Mouse (Mus musculus): ENCODE measurements around the gene Cemip.

The Cemip gene

DNA sequence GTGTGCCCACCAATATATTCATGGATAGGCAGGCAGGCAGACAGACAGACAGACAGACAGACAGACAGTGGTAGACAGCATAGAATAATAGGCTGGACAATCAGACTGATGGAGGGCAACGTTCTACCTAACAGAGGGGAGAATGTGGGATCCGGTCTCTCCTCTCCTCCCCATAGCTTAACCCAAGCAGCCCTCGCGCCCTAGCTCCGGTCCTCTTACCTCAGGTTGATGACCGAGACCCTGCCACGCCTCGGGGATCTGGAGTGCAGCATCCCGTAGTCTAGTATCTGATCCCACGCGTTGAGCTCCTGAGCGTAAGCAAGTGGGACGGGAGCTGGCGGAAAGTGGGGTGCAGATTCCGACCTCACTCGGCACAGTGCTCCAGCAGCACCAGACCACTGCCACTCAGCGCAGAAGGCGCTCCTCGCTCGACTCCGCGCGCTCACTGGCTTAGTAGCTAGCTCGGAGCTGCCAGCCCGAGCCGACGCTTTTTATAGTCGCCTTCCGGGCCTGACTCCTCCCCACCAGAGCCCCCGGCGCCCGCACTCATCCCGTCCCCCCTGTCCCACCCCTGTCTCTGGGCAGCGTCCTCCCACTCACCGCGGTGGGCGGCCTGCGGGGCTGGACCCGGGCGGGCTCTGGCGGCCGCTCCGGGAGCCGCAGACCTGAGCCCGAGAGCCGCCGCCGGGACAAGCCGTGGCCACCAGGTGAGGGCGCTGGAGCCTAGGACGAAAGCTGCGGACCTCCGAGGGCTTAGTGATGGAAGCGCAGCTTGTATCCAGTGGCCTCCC, at the start of gene Cemip:
Cemip (minus strand) TSS at position 464 of the 791 bp plus-strand sequence.
- TF ChIP-seq GATA4 (IDR thresholded peaks at IDR 0.05; ENCODE audit: insufficient replicate concordance, low read length): no peak

DNA sequence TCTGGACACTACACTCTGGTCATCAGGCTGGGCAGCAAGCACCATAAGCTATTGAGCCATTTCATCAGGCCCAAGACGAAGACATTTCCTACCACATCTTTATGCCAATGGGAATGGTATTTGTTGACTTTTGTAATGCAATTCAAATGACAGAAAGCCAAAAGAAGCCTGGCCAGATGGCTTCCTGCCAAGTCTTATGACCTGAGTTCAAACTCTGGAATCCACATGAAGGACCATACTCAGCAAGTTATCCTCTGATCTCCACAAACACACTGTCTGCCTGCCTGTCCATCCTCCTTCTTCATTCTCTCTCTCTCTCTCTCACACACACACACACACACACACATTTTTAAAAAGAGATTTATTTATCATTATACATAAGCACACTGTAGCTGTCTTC, 46.4 kb upstream of the Cemip start:
- no peak for TF ChIP-seq GATA4 (IDR thresholded peaks at IDR 0.05; ENCODE audit: insufficient replicate concordance, low read length)

DNA sequence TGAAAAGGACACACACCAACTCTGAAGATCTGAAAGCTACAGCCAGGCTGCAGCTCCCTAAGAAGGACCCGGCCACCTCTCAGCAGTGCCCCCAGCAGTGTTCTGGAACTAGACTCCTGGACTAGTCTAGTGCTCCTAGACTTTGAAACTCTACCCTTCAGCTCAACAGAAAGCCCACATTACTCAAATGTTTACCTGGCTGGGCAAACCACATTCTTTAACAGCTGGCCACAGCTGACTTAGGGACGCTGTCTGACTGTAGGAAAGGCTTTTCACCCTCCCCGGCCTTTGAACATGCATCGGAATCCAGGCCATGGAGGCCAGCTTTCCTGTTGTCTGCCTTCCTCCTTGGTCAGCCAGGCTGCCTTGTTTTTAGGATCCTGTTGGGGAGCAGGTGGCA, 45.4 kb upstream of the Cemip start:
- TF ChIP-seq GATA4 (IDR thresholded peaks at IDR 0.05; ENCODE audit: insufficient replicate concordance, low read length): no peak

DNA sequence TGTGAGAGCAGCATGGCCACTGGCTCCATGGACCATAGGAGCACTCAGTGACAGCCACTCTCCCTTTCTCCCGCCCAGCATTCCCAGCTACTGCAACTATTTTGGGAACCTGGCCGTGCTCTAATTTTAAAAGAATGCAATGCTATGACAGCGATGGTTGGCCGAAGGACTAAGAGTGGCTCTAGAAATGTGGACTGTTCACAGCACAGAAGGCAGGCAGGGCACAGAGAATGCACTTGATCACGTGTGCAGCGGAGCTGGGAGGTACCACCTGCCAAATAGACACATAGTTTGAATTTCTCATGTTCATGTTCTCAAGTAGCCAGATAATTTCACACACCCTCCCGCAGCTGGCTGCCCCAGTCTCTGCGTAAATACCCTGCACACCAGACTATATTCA, 42.4 kb upstream of the Cemip start:
- no peak for TF ChIP-seq GATA4 (IDR thresholded peaks at IDR 0.05; ENCODE audit: insufficient replicate concordance, low read length)

DNA sequence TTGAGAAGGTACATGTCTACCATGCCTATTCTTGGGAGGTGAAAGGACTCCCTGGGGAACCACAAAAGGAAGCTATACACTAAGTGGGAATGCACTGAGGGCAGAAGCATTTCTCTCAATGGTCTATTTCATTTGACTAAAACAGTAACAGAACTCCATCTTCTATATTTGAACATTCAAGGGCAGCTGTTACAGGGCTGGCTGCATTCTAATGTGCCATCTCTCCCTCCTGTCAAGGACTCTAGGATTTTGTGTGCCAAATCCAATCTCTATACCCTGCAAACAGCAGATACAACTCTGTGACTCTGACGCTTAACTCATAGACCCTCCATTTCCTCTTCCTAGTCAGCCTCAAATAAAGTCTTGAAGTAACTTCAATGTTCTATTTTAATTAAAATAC, 39.4 kb upstream of the Cemip start:
- no peak for TF ChIP-seq GATA4 (IDR thresholded peaks at IDR 0.05; ENCODE audit: insufficient replicate concordance, low read length)

DNA sequence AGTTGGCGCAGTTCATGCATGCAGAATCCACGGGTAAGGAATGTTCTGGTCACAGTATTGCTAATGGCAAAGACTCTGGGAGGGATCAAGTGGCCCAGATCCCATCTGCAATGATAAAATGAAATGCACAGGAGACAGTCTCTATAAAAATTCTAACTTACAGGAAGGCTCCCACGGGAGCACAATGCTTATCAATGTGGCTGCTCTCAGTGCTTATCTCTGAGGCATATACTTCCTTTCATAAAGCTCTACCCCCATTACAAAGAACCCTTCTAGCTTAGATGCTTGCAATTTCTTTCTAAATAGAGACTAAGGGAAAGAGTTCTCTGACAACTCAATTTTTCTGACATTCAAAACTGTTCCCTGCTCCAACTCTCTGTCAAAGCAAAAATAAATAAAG, 35.5 kb upstream of the Cemip start:
- no peak for TF ChIP-seq GATA4 (IDR thresholded peaks at IDR 0.05; ENCODE audit: insufficient replicate concordance, low read length)

DNA sequence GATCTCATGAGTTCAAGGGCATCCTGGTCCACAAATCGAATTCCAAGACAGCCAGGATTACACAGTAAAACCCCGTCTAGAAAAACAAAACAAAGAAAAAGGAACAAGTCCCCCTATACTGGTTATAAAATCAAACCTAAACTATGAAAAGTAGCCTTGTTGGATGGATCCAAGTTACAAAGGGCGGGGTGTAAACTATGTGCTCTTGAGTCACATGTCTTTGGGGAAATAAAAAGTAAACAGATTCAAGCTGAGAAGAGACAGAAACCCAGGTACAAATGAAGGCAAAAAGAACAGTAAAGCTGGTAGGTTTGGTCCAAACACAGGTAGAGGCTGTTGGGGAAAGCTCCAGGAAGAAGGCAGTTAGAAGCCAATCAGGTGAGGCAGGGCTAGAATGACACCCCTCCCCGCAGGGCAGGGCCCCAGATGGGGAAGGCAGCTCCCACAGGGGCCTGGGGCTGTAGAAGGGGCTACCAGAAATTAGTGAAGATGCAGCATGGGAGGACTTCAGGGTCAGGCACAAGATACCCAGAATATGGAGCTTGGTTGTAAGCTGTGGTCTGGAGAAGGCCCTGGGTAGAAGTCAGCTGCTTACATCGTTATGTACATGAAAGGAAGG, 33.9 kb upstream of the Cemip start:
- no peak for TF ChIP-seq GATA4 (IDR thresholded peaks at IDR 0.05; ENCODE audit: insufficient replicate concordance, low read length)

DNA sequence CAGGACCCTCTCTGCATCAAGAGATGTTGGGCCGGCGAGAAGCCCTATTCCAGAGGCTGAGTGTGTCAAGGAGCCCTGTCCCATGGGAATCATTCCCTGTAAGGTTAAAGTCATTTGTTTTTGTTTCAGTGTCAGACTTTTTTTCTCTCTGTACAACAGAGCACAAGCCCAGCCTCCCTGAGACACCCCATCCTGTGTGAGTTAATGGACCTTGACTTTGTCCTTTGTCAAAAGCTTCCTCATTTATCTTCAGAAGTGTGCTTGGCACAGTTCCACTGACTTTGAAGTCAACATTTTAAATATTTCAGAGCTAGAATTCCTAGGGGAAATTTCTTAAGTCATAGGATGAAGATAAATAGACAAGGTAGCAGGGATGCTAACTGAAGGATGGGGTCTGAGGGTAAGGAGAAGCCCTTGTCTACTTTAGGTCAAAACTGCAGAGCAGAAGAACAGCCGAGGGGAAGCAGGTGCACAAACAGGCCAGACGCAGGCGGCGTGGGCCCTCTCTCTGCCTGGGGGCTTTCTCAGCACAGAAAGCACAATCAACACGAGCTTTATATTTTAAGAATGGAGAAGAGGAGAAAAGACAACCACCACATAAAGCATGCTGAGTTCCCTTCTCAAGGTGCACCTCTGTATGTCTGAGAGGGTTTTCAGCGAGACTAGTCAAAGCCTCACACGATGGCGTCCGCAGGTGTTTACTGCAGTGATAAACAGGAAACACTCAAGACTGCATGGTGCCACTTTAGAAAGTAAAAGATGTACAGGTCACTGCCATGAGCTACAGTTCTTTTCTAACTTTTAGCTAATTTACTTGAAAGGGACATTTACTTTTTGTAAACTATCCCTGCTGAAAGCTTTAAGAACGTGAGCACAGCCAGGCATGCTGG, 33.2 kb upstream of the Cemip start:
- TF ChIP-seq GATA4 (IDR thresholded peaks at IDR 0.05; ENCODE audit: insufficient replicate concordance, low read length): no peak

DNA sequence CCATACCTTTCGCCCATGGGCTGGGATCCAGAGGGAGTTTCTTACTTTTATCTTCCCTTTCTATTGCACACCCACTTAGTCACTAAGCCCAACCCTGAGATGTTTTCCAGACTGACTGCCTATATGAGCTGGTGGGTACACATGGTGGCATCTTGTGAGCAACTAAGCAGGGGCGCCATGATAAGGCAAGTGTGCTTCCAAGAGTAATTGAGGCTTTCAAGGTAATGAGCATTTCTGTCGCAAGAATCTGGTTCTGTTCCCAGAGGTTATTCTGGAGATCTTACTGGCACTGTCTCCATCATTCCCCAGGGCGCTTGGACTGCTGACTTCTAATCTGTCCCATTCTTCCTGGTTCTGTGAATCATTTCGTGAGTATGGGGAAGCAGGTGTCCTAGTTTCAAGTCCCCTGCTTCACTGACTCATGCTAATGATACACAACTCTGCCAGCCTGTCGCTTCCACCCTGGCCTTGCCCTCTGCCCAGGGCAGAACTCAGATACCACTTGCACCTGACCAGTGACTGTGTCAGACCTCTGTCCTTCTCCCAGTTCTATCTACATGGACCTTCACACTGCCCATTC, 31.3 kb upstream of the Cemip start:
- TF ChIP-seq GATA4 (IDR thresholded peaks at IDR 0.05; ENCODE audit: insufficient replicate concordance, low read length): peak; percentile 20; the same call in 1 of the 2 replicates

DNA sequence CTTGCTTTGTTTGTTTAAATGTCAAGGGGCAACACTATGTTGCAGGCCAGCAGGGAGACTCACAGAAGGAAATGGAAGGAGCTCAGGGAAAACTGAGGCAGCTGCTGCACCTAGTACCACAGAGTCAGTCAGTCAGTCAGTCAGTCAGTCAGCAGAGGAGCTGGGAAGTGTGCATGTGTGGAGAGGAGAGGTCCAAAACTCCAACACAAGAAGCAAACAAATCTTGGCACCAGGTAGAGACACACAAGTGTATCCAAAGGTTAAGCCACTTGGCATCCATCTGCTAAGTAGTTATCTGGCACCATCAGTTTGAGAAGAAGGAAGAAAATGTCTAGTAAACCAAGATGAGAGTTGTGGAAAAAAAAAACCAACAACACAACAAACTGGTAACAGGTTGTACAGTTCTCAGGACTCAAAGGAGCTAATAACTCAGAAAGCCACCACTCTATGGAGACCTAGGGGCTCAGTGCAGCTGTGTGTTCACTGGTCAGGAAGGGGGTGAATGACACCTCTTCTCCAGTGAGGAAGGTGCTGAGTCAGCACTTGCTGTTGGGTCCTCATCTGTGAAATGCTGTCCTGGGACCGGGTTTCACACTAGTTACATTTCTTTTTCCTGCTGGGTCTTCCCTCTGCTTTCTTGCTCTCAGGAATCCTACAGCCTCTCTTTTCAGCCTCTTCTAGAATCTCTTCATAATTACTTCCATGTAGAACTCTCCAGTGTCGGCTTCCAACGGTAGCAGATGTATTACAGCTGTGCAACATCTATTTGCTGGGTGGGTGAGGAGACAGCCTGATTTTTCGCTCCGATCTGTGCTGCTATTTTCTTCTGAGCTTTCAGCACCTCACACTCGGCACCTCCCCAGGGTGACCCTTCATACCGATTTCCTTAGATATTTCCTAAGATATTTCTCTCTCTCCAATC, 30.6 kb upstream of the Cemip start:
- TF ChIP-seq GATA4 (IDR thresholded peaks at IDR 0.05; ENCODE audit: insufficient replicate concordance, low read length): no peak

DNA sequence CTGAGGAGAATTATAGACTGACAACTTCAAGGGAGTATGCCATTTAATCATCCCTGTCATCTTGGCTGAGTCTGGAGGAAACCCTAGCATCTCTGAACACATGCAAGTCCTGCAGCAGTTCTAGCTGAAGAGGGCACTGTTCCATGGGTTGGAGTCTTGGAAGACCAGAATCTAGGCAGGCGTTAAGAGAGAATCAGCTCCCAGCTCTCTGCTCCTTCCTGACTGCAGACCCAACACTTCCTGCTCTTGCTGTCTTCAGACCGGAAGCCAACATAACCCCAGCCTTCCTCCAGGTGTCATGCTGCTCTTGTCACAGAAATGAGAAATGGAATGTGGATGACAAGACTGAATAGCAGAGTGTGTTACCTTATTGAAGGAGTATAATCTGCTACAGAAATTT, 29.1 kb upstream of the Cemip start:
- no peak for TF ChIP-seq GATA4 (IDR thresholded peaks at IDR 0.05; ENCODE audit: insufficient replicate concordance, low read length)

DNA sequence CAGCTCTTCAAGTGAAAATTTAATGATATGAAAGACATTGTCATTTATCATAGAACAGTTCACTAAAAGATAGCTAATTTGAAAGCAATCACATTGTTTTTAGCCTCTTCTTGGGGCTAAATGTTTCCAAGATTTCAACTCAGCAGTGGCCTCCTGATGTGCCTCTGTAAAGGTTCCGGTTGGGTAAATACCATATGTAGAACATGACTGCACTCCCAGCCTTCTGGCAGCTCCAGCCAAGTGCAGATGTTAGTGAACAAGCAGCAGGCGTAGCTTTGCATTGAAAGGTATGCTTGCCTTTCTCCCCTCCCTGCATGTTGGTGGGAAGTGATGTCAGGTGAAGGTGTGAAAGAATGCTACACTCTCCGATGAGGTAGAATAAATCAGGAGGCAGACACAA, 28.5 kb upstream of the Cemip start:
- TF ChIP-seq GATA4 (IDR thresholded peaks at IDR 0.05; ENCODE audit: insufficient replicate concordance, low read length): no peak

DNA sequence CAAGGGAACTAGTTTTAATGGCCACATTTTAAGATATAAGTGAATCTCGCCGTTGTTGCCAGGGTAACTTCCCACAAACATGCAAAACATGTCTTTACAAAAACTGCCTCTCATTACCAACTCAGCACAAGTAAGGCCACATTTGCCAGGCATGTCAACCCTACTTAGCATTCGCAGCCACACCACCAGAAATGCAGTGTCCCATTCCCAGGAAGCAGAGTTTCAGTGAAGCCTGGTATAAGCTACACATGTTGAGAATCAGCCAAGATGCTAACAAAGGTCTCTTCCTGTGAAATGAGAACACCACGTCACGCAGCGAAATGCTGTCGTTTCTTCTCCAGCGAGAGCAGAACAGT, 26.7 kb upstream of the Cemip start:
- no peak for TF ChIP-seq GATA4 (IDR thresholded peaks at IDR 0.05; ENCODE audit: insufficient replicate concordance, low read length)

DNA sequence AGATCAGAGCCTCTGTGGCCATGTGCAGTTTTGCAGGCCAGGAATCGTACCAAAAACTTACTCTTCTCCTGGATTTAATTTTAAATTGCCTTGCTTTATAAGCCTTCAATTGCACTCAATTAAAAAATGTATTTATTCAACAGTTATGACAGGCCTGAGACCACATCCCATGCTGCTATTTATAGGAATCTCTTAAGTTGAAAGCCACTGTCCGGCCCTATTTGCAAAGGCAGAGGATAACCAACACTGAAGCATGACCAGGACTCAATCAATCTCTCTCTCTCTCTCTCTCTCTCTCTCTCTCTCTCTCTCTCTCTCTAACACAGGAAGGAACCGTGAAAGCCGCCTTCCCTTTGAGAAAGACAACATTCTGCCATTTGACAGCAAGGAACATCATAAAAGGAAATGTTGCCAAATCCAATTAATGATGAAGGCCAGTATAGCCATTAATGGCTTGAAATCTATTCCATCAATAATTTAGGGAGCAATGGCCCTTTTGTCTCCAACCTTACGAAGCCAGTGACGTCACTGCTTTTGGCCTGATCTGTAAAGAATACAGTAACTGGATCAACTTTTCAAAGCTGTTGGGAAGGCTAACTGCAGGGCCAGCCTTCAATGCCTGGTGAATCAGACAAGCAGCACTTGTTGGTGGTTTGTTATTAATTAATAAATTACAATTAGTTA, 26.2 kb upstream of the Cemip start:
- no peak for TF ChIP-seq GATA4 (IDR thresholded peaks at IDR 0.05; ENCODE audit: insufficient replicate concordance, low read length)

Measured in liver, adult (tissue).